Mouse (Mus musculus) cerebellum, postnatal 36 days (tissue): ENCODE data around the gene Ocln.
"Not testable (repeated sequence)": the region's sequence is repeated elsewhere in the genome, so short reads cannot be mapped to it uniquely, and the experiment has no call there.

Experiments used
- DNase-seq, 2 experiments: peaks; one replicate each; pipeline ENCODE4 v3.0.0; 2021 to 2022; ENCODE audit warnings: mixed read lengths in 2 of 2

Gene Ocln

GRCm38 (mm10) chr13:100491623-100492022, 60.9 kb downstream of the Ocln start:
- no peak for DNase-seq

- DNase-seq: no peak
Observed at GRCm38 (mm10) chr13:100490424-100490823, 62.1 kb downstream of the Ocln start.

- DNase-seq: no peak
Observed at GRCm38 (mm10) chr13:100483610-100484009, 68.9 kb downstream of the Ocln start.

GRCm38 (mm10) chr13:100463527-100464222, 88.8 kb downstream of the Ocln start:
- DNase-seq: no peak

- no peak for DNase-seq
Observed at GRCm38 (mm10) chr13:100461336-100461735, 91.2 kb downstream of the Ocln start.

- DNase-seq: not testable (repeated sequence)
Observed at GRCm38 (mm10) chr13:100452415-100453127, 99.9 kb downstream of the Ocln start, which contains the start of gene Naip1. Gene Naip1 (minus strand): TSS chr13:100452869.

- no peak for DNase-seq
Observed at GRCm38 (mm10) chr13:100449495-100449894, 103.0 kb downstream of the Ocln start.
